Mouse (Mus musculus) gastrocnemius, postnatal 36 days (tissue): Measurements from ENCODE around the gene Tmem217. TPM values are rescaled to one million over a fixed set of nuclear protein-coding genes. Genes with fewer than 3 reads are reported as not detected.
A peak's percentile ranks its signal among the peaks of the same experiment; 100 is the strongest.

Experiments
- DNase-seq, 2 experiments: peaks; one replicate each; pipeline ENCODE4 v3.0.0; 2022
- intact Hi-C: fragments of 180-260 bp; cut with DNase I; formaldehyde crosslinking; loops from one replicate; pipeline ENCODE4 v1.15.1; 2025
- microRNA-seq, 2 experiments: library from miRNA; unstranded; fragments of <30 nt; microRNA quantifications; one replicate each; pipeline ENCODE4 v1.2.0; 2021
- total RNA-seq, 2 experiments: library from RNA; stranded (reverse); gene quantifications; 2 replicates each; pipeline ENCODE4 v1.2.3; 2021

Gene Tmem217
- total RNA-seq, 2 experiments from 2014 or later, result not detected

DNA sequence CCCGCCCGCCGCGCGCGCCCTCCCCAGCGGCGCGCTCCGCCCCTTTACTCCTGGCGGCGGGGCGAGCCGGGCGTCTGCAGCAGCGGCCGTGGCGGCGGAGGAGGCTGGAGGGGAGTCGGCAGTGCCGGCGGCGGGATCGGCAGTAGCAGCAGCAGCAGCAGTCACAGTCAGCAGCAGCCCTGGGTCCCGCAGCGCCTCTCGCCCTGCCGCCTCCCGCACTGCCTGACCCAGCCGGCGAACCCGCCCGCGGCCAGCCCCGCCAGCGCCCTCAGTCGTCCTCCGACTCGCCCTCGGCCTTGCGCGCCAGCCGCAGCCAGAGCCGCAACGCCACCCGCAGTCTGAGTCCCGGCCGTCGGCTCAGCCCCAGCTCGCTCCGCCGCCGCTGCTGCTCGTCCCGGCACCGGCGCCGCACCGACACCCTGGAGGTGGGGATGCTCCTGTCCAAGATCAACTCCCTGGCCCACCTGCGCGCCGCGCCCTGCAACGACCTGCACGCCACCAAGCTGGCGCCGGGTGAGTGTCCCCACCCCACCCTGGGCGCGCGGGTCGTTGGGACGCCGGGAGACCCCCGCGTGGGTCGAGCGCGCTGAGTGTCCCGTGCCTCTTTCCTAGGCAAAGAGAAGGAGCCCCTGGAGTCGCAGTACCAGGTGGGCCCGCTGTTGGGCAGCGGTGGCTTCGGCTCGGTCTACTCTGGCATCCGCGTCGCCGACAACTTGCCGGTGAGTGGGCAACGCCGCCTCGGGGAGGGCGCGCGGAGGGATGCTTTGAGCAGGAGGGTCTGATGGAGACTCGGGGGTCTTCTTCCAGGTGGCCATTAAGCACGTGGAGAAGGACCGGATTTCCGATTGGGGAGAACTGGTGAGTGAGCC, 61.2 kb downstream of the Tmem217 start, which contains the start of gene Pim1:
Gene Pim1 (plus strand): TSS at position 41 of the 869 bp plus-strand sequence.
- DNase-seq, result no peak
- intact Hi-C loops, result loop anchor here (5.0 kb wide), 1 partner anchor 34 kb away; no protein-coding TSS in a partner anchor

DNA sequence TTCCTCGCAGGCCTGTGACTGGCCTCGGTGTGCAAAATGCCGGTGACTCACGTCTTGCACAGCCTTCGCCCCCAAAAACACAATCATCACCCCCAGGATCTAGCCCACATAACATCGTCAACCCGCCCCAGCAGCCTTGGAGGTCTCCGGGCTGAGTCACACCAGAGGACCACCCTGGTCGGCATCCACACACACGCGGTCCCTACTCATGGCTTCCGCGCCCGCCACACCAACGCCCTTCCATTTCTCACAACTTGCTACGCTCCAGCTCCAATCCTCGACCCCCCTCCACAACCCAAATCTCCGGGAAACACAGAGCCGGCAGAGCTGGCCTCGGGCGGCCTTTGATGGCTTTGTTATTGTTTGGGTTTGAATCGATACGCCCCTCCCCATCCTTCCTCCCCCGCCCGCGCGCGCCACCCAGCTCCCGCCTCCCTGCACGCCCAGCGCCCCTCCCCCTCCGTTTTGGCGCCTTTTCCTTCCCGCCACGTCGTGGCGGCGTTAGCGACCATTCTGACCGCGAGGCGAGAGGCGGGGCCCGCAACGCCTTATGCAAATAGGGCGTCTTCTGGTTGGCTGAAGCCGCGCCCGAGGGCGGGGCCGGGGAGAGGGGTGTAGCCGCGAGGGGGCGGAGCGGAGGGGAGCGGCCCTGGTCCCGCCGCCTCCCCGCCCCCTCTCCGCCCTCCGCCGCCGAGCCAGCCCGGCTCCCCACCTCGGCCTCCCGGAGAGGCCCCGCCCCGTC, 62.0 kb downstream of the Tmem217 start:
- DNase-seq, result peak; percentile 95 to 99
- intact Hi-C loops, result loop anchor here (5.0 kb wide), 1 partner anchor 33 kb away; no protein-coding TSS in a partner anchor

DNA sequence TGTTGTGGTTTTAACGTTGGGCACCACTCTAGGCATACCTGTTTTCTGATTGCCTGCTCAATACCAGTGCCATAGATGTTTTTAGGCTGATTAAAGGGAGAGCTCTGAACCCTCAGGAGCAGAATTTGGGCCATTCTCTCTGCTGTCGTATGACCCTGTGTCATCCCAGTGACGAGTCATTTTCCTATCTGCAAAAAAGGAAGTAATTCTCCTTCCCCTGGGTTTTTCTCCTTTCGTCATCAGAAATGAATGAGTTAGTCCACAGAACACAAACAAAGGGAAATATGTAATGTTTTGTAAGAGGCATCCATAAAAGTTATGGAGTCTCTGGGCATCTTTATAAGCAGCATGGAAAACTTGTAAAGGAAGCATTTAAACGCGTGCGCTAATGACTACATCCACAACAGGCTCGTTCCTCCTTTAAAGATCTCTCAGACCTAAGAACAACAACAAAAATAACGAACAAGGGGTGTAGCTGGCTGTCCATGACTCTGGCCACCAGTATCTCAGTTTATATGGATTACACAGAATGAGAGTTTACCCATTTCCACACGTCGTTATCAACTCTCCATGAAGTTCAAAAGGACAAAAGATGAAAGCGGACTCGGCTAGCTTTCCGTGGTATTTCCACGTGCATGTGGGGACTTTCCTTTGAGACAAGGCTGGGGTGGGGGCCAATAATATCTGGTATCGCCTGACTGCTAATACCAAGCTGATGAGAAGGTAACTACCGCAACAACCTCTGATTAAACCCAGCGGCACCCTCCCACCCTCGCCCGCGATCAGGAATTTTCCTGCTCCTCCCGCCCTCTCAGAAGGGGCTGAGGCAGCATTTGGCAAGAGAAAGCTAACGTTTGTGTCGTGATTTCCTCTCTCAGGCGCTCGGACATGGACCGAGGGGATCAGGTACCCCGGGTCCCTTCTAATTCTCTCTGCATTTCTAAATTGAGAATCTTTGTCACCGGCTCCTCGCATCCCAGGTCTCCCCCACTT, 62.9 kb downstream of the Tmem217 start:
- intact Hi-C loops, result no loop called here
- DNase-seq, result peak in 1 of 2 experiments; percentile 17

DNA sequence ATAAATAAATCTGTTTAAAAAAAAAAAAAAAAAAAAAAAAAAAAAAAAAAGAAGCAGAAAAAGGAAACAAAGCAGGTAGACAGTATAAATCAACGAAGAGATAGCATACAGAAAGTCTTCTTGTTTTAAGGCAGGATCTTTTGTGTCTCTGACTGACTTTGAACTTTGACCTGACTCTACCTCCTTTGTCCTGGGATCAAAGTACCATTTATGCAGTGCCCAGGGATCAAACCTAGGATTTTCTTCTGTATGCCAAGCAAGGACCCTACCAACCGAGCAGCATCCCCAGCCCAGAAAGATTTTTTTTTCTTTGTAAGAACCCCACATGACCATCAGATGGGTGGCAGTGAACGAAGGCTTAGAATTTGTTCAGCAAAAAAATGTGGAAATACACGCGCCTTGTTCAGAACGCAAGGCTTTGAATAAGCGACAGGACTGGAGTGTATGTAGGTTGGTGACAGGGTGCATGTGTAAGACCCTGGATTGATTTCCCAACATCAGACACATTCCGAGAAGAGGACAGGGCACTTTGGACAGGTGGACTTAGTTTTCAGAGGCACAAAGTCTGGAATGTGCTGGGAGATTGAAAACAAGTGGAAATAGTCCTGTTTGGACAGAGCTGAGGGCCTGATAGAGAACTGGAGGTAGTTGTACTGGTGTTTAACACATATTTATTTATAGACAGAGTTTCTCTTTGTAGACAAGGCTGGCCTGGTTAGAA, 63.8 kb downstream of the Tmem217 start:
- intact Hi-C loops, result no loop called here
- DNase-seq, result no peak

DNA sequence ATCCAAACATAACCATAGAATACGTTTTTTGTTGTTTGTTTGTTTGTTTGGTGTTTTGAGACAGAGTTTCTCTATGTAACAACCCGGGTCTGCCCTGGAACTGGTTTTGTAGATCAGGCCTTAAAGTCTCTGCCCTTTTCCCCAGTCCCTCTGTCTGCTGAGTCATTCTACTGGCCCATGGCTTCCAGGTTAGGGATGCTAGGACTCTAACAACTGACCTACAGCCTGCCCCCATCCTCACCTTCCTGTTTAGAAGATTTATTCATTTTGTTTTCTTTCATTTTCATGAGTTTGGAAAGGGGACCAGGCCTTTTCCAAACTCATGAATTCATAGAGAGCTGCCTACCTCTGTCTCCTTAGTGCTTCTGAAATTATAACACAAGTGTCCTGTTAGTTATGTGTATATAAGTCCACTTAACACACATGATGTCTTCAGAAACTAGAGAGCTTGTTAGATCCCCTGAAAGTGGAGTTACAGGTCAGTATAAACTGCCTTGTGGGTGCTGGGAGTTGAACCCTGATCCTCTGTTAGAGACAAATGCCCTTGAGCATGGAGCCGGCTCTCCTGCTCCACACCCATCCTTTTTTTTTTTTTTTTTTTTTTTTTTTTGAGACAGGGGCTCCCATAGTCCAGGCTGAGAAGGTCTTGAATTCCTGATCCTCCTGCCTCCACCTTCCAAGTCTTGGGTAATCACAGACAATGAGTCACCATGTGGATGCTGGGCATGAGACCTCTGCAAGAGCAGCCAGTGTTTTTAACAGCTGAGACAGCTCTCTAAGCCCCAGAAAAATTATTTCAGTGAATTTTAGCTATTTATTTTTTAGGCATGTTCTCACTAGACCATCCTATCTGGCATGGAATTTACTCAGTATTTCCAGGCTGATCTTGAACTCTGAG, 66.6 kb downstream of the Tmem217 start:
- DNase-seq, result no peak
- intact Hi-C loops, result loop anchor here (2.0 kb wide), 1 partner anchor 15 kb away; no protein-coding TSS in a partner anchor

GRCm38 (mm10) chr17:29484431-29484830, 67.8 kb downstream of the Tmem217 start:
- no peak for DNase-seq
- intact Hi-C loops, result loop anchor here (2.0 kb wide), 1 partner anchor 14 kb away; no protein-coding TSS in a partner anchor

GRCm38 (mm10) chr17:29483282-29483681, 68.9 kb downstream of the Tmem217 start:
- intact Hi-C loops, result no loop called here
- no peak for DNase-seq

GRCm38 (mm10) chr17:29482632-29483031, 69.6 kb downstream of the Tmem217 start:
- intact Hi-C loops, result no loop called here
- no peak for DNase-seq

DNA sequence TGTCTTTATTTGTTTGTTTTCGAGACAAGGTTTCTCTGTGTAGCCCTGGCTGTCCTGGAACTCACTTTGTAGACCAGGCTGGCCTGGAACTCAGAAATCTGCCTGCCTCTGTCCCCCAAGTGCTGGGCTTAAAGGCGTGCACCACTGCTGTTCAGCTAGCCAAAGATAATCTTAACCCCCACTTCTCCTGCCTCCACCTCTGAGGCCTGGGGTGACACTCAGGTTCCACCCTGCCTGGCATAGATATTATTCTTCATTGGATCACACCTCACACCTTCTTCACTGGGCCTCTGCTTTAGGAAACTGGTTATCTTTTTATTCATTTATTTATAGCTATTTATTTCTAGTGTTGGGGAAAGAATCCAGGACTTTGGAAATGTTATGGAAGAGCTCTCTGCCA, 71.9 kb downstream of the Tmem217 start:
- intact Hi-C loops, result no loop called here
- DNase-seq, result no peak

- intact Hi-C loops, result no loop called here
- no peak for DNase-seq
Measured at GRCm38 (mm10) chr17:29478271-29478670, 73.9 kb downstream of the Tmem217 start.

- intact Hi-C loops, result no loop called here
- DNase-seq, result no peak
Measured at GRCm38 (mm10) chr17:29477357-29477756, 74.8 kb downstream of the Tmem217 start.

DNA sequence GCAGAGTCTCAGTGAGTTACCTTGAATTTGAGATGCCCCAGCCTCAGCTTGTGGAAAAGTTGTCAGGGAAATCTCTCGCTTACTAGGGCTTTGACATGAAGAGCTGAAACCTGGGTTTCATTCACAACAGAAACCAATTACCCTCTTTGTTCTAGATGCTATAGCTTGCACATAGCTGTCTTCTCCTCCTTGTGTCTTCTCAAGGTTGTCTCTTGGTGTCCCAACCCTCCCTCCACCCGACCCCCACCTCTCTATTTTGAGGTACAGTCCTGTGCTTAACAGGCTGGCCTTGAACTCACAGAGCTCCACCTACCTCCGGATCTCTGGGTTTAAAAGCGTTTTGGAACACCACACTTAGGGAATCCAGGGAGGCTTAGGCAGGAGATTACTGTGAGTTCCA, 75.7 kb downstream of the Tmem217 start:
- no peak for DNase-seq
- intact Hi-C loops, result no loop called here

Small RNA genes within 50 kb of the gene (microRNA-seq; reads per million reads assigned to microRNA genes)
- 0 to 0.74 reads per million in 2 experiments for gene Mir7667

Other genes starting within 250 kb of the Tmem217 start
- gene Pi16, start 234.7 kb downstream of the Tmem217 start, total RNA-seq, result 10 to 100 TPM; 16.1 to 29.8 TPM
- gene Mtch1, start 204.5 kb downstream of the Tmem217 start, total RNA-seq, result 10 to 100 TPM; 85.9 to 95.0 TPM
- 1 to 10 TPM in 1 of 2 experiments, under 1 TPM in 1; 0.79 to 1.2 TPM for gene Fgd2, start 191.5 kb downstream of the Tmem217 start, total RNA-seq
- gene Pim1, start 61.6 kb downstream of the Tmem217 start, total RNA-seq, result 10 to 100 TPM; 13.6 to 16.3 TPM
- gene Gm17657, start 2.7 kb downstream of the Tmem217 start, total RNA-seq, result not detected
- gene Tbc1d22b, start 2.6 kb downstream of the Tmem217 start, total RNA-seq, result 1 to 10 TPM; 7.3 to 9.1 TPM
- 10 to 100 TPM; 17.9 to 22.4 TPM for gene Rnf8, start 62.4 kb upstream of the Tmem217 start, total RNA-seq
- gene Gm28043, start 62.5 kb upstream of the Tmem217 start, total RNA-seq, result 1 to 10 TPM in 1 of 2 experiments, under 1 TPM in 1; 0.84 to 1.7 TPM
- gene Cmtr1, start 108.2 kb upstream of the Tmem217 start, total RNA-seq, result 10 to 100 TPM; 35.5 to 41.4 TPM
- 1 to 10 TPM; 7.0 TPM for gene Ccdc167, start 164.7 kb upstream of the Tmem217 start, total RNA-seq